ENCODE assay signal across 10 mouse cellular contexts in the genomic region with DNA sequence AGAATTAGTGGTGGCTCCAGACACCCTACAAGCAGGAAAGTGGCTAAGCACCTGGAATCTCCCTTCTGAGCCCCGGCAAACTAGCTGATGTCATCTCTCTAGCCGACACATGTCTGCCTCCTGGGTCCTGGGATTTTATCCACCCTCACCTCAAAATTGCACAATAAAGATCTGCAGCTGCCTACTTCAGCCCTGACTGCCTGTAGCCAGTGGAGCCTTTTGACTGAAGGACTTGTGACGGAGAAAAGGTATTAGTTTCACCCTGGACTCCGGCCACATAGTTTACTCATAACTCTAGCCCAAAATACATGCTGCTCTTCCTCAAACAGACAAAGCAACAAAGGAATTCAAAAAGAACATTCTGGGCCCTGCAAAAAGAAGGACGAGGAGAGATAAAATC.
DNase-seq lines count a peak whose midpoint lies in the region; ATAC-seq and TF ChIP-seq lines count a peak whose summit lies in the region.
"Had no signal": no experiment of that assay in that cellular context is flagged by ENCODE, and none has a peak within 500 bp of the region (broad histone marks: within the 10 kb centered on the region; RNA-seq: fewer than 3 reads in every experiment).

No protein-coding gene starts in this region.

- no peaks in the 10 kb centered on the region for H3K27me3 ChIP-seq in heart, postnatal 0 days (ENCODE audit: control insufficient read depth, insufficient read depth, low read length)
- H3K27me3 ChIP-seq in hindbrain, embryonic 10.5 days (ENCODE audit: insufficient read depth, poor library complexity, severe bottlenecking), result no peaks in the 10 kb centered on the region
- H3K27me3 ChIP-seq: forebrain, embryonic 12.5 days had no signal

- H3K9me3 ChIP-seq in heart, postnatal 0 days (replicated peaks; ENCODE audit: control insufficient read depth, low read length), result no peaks in the 10 kb centered on the region
- no peaks in the 10 kb centered on the region for H3K9me3 ChIP-seq in hindbrain, embryonic 10.5 days
- H3K9me3 ChIP-seq: forebrain, embryonic 12.5 days had no signal

- DNase-seq in gastrocnemius, adult 2 months, result peak; percentile 26
- DNase-seq in gastrocnemius, postnatal 10 days, result no peak
- DNase-seq in lung, postnatal 10 days, result peak; percentile 16
- DNase-seq in lung, adult 2 months, result no peak
- DNase-seq in heart, postnatal 0 days (ENCODE audit: low spot score), result no peak
- DNase-seq in skeletal muscle tissue, adult 2 months (ENCODE audit: low read depth, low spot score), result peak; percentile 27
- no peak for DNase-seq in hindbrain, embryonic 10.5 days (ENCODE audit: low spot score)
- no peak for DNase-seq in kidney, postnatal 4 days
- DNase-seq: cerebellum, postnatal 36 days had no signal

- TF ChIP-seq CTCF in gastrocnemius, adult 2 months (IDR thresholded peaks at IDR 0.05), result no peak
- TF ChIP-seq CTCF in lung, adult 2 months (IDR thresholded peaks at IDR 0.05; ENCODE audit: insufficient read depth, low read length), result no peak
- no peak for TF ChIP-seq CTCF in heart, postnatal 0 days (IDR thresholded peaks at IDR 0.05; ENCODE audit: low read depth)

- peak overlapping the region; percentile 66 for H3K27ac ChIP-seq in gastrocnemius, adult 2 months
- H3K27ac ChIP-seq in heart, postnatal 0 days (ENCODE audit: low read depth), result peak overlapping the region; percentile 58
- H3K27ac ChIP-seq in hindbrain, embryonic 10.5 days, result no peak overlapping the region
- H3K27ac ChIP-seq: forebrain, embryonic 12.5 days had no signal

- H3K36me3 ChIP-seq in heart, postnatal 0 days (replicated peaks; ENCODE audit: control insufficient read depth, insufficient read depth, low read length), result no peaks in the 10 kb centered on the region
- no peaks in the 10 kb centered on the region for H3K36me3 ChIP-seq in hindbrain, embryonic 10.5 days
- H3K36me3 ChIP-seq: forebrain, embryonic 12.5 days had no signal

- ATAC-seq in heart, postnatal 0 days (ENCODE audit: insufficient read depth, low read depth), result no peak

- intact Hi-C loops in gastrocnemius, adult 2 months (cut with DNase I), result no loop called here

- no peak for TF ChIP-seq EP300 in heart, postnatal 0 days (IDR thresholded peaks at IDR 0.05; ENCODE audit: low read depth)

- H3K4me3 ChIP-seq in gastrocnemius, adult 2 months, result no peak overlapping the region
- no peak overlapping the region for H3K4me3 ChIP-seq in lung, adult 2 months (replicated peaks; ENCODE audit: extremely low read depth, low read depth, low read length)
- H3K4me3 ChIP-seq in heart, postnatal 0 days (ENCODE audit: low read depth, low read length), result no peak overlapping the region
- H3K4me3 ChIP-seq in hindbrain, embryonic 10.5 days, result no peak overlapping the region
- H3K4me3 ChIP-seq: forebrain, embryonic 12.5 days had no signal

- H3K4me1 ChIP-seq in lung, adult 2 months (ENCODE audit: control insufficient read depth, insufficient read depth, low read length), result peaks cover 18% of the 10 kb centered on the region
- H3K4me1 ChIP-seq in heart, postnatal 0 days (ENCODE audit: control insufficient read depth, insufficient read depth), result peaks cover 20% of the 10 kb centered on the region
- peaks cover 6% of the 10 kb centered on the region; the same call in 1 of the 2 replicates for H3K4me1 ChIP-seq in hindbrain, embryonic 10.5 days (replicated peaks)
- H3K4me1 ChIP-seq: forebrain, embryonic 12.5 days had no signal

- no peak overlapping the region for H3K4me2 ChIP-seq in heart, postnatal 0 days (ENCODE audit: low read depth, low read length)
- H3K4me2 ChIP-seq: forebrain, embryonic 12.5 days had no signal

- WGBS in lung, adult 2 months, result 19% methylated on average over 5 of the region's 5 CpGs
- WGBS in heart, postnatal 0 days, result 18% methylated on average over 5 of the region's 5 CpGs
- WGBS in hindbrain, embryonic 10.5 days, result 87% methylated on average over 5 of the region's 5 CpGs

- 0 out of 2 replicates have a peak overlapping the region, but pooled peaks have one; percentile 8 for H3K9ac ChIP-seq in heart, postnatal 0 days (replicated peaks; ENCODE audit: low read depth, low read length)
- H3K9ac ChIP-seq: forebrain, embryonic 12.5 days had no signal

- TF ChIP-seq POLR2A in lung, adult 2 months (IDR thresholded peaks at IDR 0.05; ENCODE audit: borderline replicate concordance, extremely low read depth, low read depth, low read length), result no peak

Comparison
In these comparisons a context has a peak if more than half of its experiments do, and no peak if none do; other contexts are left out.
1. DNase-seq: peak in gastrocnemius, adult 2 months (single experiment), lung, postnatal 10 days (single experiment) and skeletal muscle tissue, adult 2 months (single experiment); none in gastrocnemius, postnatal 10 days (single experiment), lung, adult 2 months (single experiment), heart, postnatal 0 days (single experiment), hindbrain, embryonic 10.5 days (single experiment) and kidney, postnatal 4 days (0 of 2).